Mouse (Mus musculus) embryonic facial prominence, embryonic 13.5 days (tissue): ENCODE measurements around the gene Fam122b. TPM values are rescaled to one million over a fixed set of nuclear protein-coding genes. Genes with fewer than 3 reads are reported as not detected.

Source experiments
- ATAC-seq: fragments of 200-750 bp; cut with Nextera tagmentation; 2 replicates; pipeline ENCODE4 v1.8.0; 2017; ENCODE audit warnings: low read depth; ENCODE audit not compliant: insufficient number of reproducible peaks, insufficient read depth, low FRiP score, low TSS enrichment
- H3K27ac ChIP-seq: fragments of 300-500 bp; sonication (generic); 2 replicates; pipeline ENCODE4 v1.5.1; 2015; ENCODE audit warnings: moderate library complexity, mild to moderate bottlenecking, inconsistent platforms
- H3K27me3 ChIP-seq: fragments of 300-500 bp; sonication (generic); 2 replicates; pipeline ENCODE4 v1.6.1; 2015; ENCODE audit warnings: mild to moderate bottlenecking, inconsistent platforms
- H3K36me3 ChIP-seq: fragments of 300-500 bp; sonication (generic); 2 replicates; pipeline ENCODE4 v1.6.1; 2015; ENCODE audit warnings: mild to moderate bottlenecking, inconsistent platforms
- H3K4me1 ChIP-seq: fragments of 300-500 bp; sonication (generic); 2 replicates; pipeline ENCODE4 v1.6.1; 2015; ENCODE audit warnings: inconsistent platforms
- H3K4me2 ChIP-seq: fragments of 300-500 bp; sonication (generic); 2 replicates; pipeline ENCODE4 v1.6.1; 2015; ENCODE audit warnings: moderate library complexity, mild to moderate bottlenecking, inconsistent platforms
- H3K4me3 ChIP-seq: fragments of 300-500 bp; sonication (generic); 2 replicates; pipeline ENCODE4 v1.5.1; 2015; ENCODE audit warnings: mild to moderate bottlenecking, inconsistent platforms
- H3K9ac ChIP-seq: fragments of 300-500 bp; sonication (generic); 2 replicates; pipeline ENCODE4 v1.6.1; 2015; ENCODE audit warnings: mild to moderate bottlenecking, inconsistent platforms
- H3K9me3 ChIP-seq: fragments of 300-500 bp; sonication (generic); 2 replicates; pipeline ENCODE4 v1.6.1; 2016; ENCODE audit warnings: inconsistent platforms
- WGBS: fragments of 180-500 bp; shearing (Covaris S2); methylation state at CpG from one replicate; pipeline ENCODE4 v1.1.7; 2015; ENCODE audit warnings: mixed read lengths; 5-methylcytosine and 5-hydroxymethylcytosine counted together
- polyA plus RNA-seq: library from polyadenylated mRNA; unstranded; fragments of >200 nt; fragmentation: Nextera tagmentation; extraction: Ambion mirVana; gene quantifications from 2 replicates; pipeline ENCODE4 v1.2.1, GENCODE M21; 2015

Fam122b gene
- polyA plus RNA-seq, 1 experiment from 2014 or later, result 9.1 TPM

- 39% methylated on average over 5 of the region's 5 CpGs for WGBS
- ATAC-seq, result no peak
Measured at GRCm38 (mm10) chrX:53196392-53196791, 73.2 kb downstream of the Fam122b start.

More at GRCm38 (mm10) chrX:53196392-53196791, 73.2 kb downstream of the Fam122b start:
- Histone ChIP-seq H3K4me3 (no peak overlapping the region), H3K4me2 (no peak overlapping the region), H3K27me3 (no peaks in the 10 kb centered on the region), H3K36me3 (no peaks in the 10 kb centered on the region), H3K4me1 (no peaks in the 10 kb centered on the region), H3K9ac (no peak overlapping the region), H3K9me3 (no peaks in the 10 kb centered on the region), H3K27ac (no peak overlapping the region)

Other genes starting within 250 kb of the Fam122b start
- 6.4 and 7.5 TPM in 2 replicates for gene Plac1, start 29.7 kb downstream of the Fam122b start, polyA plus RNA-seq
- gene Fam122c, start 3.6 kb upstream of the Fam122b start, polyA plus RNA-seq, result not detected in 2 replicates
- gene Mospd1, start 100.7 kb upstream of the Fam122b start, polyA plus RNA-seq, result 37.7 and 38.4 TPM in 2 replicates
- gene Etd, start 165.1 kb upstream of the Fam122b start, polyA plus RNA-seq, result not detected in 2 replicates